Mouse (Mus musculus) small intestine, adult 2 months (tissue): ENCODE data around the gene Uba3. TPM values are rescaled to one million over a fixed set of nuclear protein-coding genes. Genes with fewer than 3 reads are reported as not detected.

ENCODE experiments used
- H3K27ac ChIP-seq: fragments of 200-500 bp; 2 replicates; pipeline ENCODE4 v1.5.1; 2012; ENCODE audit warnings: low read depth, low read length, control low read depth, inconsistent platforms; ENCODE audit not compliant: insufficient read depth
- H3K27me3 ChIP-seq: fragments of 200-500 bp; 2 replicates; pipeline ENCODE4 v1.6.1; 2012; ENCODE audit warnings: mild to moderate bottlenecking, moderate library complexity, low read length, inconsistent platforms; ENCODE audit not compliant: control insufficient read depth, insufficient read depth
- H3K36me3 ChIP-seq: fragments of 200-500 bp; 2 replicates; pipeline ENCODE4 v1.6.1; 2012; ENCODE audit warnings: mild to moderate bottlenecking, low read length, control low read depth, inconsistent platforms; ENCODE audit not compliant: control insufficient read depth, insufficient read depth
- H3K4me1 ChIP-seq: fragments of 200-500 bp; 2 replicates; pipeline ENCODE4 v1.6.1; 2012; ENCODE audit warnings: low read length, inconsistent platforms, mixed read lengths; ENCODE audit not compliant: control insufficient read depth, insufficient read depth, insufficient read length
- H3K4me3 ChIP-seq: fragments of 200-500 bp; 2 replicates; pipeline ENCODE4 v1.5.1; 2012; ENCODE audit warnings: low read depth, mild to moderate bottlenecking, control low read depth, inconsistent platforms, low read length, moderate library complexity
- CTCF ChIP-seq: fragments of 200-500 bp; IDR thresholded peaks from 2 replicates; pipeline ENCODE4 v1.5.1; 2012; ENCODE audit warnings: low read depth, mild to moderate bottlenecking, control low read depth, inconsistent platforms, low read length, moderate library complexity, mixed read lengths; ENCODE audit not compliant: insufficient replicate concordance, insufficient read length; ENCODE audit errors: extremely low read depth
- POLR2A ChIP-seq: fragments of 200-500 bp; IDR thresholded peaks from 2 replicates; pipeline ENCODE4 v1.6.1; 2012; ENCODE audit warnings: low read depth, mild to moderate bottlenecking, control low read depth, inconsistent platforms, low read length, moderate library complexity
- WGBS: fragments of 180-500 bp; shearing (Covaris S2); methylation state at CpG from one replicate; pipeline ENCODE4 v1.1.7; 2018; 5-methylcytosine and 5-hydroxymethylcytosine counted together
- polyA plus RNA-seq: library from polyadenylated mRNA; depleted of rRNA; stranded (reverse); fragments of >200 nt; gene quantifications from 2 replicates; pipeline ENCODE4 v1.2.3, GENCODE M21; 2012; rRNA removed

The Uba3 gene
- polyA plus RNA-seq = 2.4 and 4.1 TPM in 2 replicates

DNA sequence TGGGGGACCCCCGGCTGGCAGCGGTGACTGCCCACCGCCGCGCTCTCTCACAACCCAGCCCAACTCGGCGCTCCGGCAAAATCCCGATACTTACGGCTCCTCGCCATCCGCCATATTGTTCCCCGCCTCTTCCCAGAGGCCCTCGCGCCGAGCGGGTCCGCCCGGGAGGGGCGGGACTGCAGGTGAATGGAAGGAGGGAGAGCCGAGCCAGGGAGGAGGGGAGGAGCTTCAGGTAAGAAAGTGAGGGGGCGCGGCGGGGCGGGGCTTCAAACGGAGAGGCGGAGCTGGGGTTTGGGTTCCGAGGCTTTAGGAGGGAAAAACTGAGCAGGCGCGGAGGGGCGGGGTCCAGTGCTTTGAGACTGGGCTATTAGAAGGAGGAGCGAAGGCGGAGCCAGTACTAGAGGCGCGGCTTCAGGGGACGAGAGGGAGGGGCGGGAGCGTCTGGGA is at the start of gene Uba3:
Gene Uba3 (minus strand): TSS at position 209 of the 447 bp plus-strand sequence.
- WGBS = 2% methylated on average over 38 of the region's 38 CpGs
- peak within 1 kb of the TSS; percentile 99 for H3K4me3 ChIP-seq
- H3K36me3 ChIP-seq = peaks cover 4% of the 10 kb centered on the region
- TF ChIP-seq POLR2A (peak; percentile 68; the same call in 1 of the 2 replicates), CTCF (no peak)
- no peaks in the 10 kb centered on the region for H3K27me3 ChIP-seq
- peaks cover 2% of the 10 kb centered on the region; the same call in 1 of the 2 replicates for H3K4me1 ChIP-seq
- H3K27ac ChIP-seq = peak within 1 kb of the TSS; percentile 70

- Histone ChIP-seq H3K27me3 (no peaks in the 10 kb centered on the region), H3K4me3 (no peak within 1 kb of the TSS), H3K4me1 (no peaks in the 10 kb centered on the region), H3K27ac (no peak within 1 kb of the TSS), H3K36me3 (no peaks in the 10 kb centered on the region)
- TF ChIP-seq POLR2A = no peak
- no peak for TF ChIP-seq CTCF
- WGBS = 63% methylated on average over 9 of the region's 9 CpGs
Observed at GRCm38 (mm10) chr6:97252711-97253221, 47.3 kb upstream of the Uba3 start, which contains the start of gene Lmod3. Gene Lmod3, minus strand, starts transcription at chr6:97252759.

DNA sequence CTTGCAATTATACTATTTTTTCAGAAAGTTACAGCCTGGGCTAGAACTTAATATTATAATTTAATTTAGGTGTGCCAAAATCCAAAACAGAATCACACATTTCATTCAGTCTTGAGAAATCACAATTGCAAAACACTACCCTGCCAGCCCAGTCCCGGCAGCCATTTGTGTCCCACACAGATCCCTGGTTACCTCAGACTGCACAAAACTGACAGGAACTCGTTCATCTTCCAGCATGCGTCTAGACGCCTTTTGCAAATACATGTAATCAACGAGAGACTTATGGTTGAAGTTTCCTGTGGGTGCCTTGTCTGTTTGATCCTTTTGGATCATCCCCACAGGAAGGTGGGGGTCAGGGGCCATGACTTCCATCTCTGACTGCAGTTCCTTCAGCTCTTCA is 46.6 kb upstream of the Uba3 start:
- Histone ChIP-seq H3K36me3 (no peaks in the 10 kb centered on the region), H3K27ac (no peak overlapping the region), H3K27me3 (no peaks in the 10 kb centered on the region), H3K4me3 (no peak overlapping the region), H3K4me1 (no peaks in the 10 kb centered on the region)
- TF ChIP-seq POLR2A = no peak
- TF ChIP-seq CTCF = no peak
- 63% methylated on average over 5 of the region's 5 CpGs for WGBS

DNA sequence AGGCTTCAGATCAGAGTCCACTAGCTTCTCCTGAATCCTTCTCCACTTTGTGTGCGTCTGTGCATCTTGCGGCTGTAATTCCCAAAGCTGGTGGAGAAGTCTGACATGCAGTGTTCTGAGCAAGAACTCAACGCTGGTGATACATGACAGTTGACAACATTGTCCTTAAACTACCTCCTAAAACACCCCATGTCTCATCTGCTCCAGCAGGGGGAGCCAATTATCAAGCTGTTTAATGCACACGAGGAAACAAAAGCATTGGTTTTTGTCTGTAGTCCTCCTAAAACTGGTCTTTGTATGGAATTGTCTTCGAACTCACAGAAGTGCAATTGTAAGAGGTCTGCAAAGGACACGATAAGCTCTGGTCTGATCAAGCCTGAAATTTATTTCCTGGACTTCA is 45.5 kb upstream of the Uba3 start:
- no peak overlapping the region for H3K27ac ChIP-seq
- no peaks in the 10 kb centered on the region for H3K27me3 ChIP-seq
- 29% methylated on average over 6 of the region's 6 CpGs for WGBS
- H3K4me1 ChIP-seq = no peaks in the 10 kb centered on the region
- H3K4me3 ChIP-seq = no peak overlapping the region
- TF ChIP-seq CTCF (no peak), POLR2A (no peak)
- H3K36me3 ChIP-seq = no peaks in the 10 kb centered on the region

DNA sequence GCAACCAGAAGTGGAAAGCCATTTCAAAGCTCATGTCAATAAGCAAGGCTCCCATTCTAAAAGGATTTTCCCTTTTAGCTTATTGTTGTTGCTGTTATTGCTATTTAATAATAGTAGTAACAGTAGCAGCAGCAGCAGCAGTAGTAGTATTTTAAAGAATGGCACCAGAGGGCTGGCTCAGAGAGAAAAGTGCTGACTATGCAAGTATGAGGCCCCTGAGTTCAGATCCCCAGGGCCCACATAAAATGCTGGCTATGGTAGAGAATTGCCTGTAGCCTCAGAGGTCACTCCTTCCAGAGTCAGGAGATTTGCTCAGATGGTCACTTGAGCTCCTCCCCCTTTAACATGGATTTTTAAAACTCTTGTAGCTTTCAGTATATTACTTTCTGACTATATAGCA is 39.8 kb upstream of the Uba3 start:
- no peaks in the 10 kb centered on the region for H3K36me3 ChIP-seq
- TF ChIP-seq POLR2A = no peak
- no peak for TF ChIP-seq CTCF

DNA sequence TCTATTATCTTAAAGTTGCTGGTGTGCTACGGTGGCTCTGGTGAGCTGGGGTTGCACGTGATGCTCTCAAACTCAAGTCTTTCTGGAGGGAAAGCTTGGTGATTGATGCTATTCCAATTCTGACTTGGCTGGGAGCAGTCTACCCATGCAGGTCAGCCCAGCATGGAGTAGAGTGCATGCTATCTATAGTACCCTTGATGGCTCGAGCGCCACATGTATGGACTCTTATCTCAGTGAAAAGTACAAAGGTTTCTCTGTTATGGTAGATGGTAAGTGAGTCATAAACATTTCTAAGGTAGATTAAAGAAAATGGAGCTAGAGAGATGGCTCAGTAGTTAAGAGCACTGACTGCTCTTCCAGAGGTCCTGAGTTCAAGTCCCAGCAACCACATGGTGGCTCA is 37.1 kb upstream of the Uba3 start:
- Histone ChIP-seq H3K27me3 (no peaks in the 10 kb centered on the region), H3K4me1 (no peaks in the 10 kb centered on the region), H3K36me3 (no peaks in the 10 kb centered on the region), H3K4me3 (no peak overlapping the region), H3K27ac (no peak overlapping the region)
- WGBS = 33% methylated on average over 4 of the region's 4 CpGs
- no peak for TF ChIP-seq CTCF
- no peak for TF ChIP-seq POLR2A

More for the DNA sequence above, 39.8 kb upstream of the Uba3 start:
- Histone ChIP-seq H3K4me3 (no peak overlapping the region), H3K27me3 (no peaks in the 10 kb centered on the region), H3K27ac (no peak overlapping the region), H3K4me1 (no peaks in the 10 kb centered on the region)

GRCm38 (mm10) chr6:97240092-97240491 is 34.6 kb upstream of the Uba3 start:
- no peak for TF ChIP-seq POLR2A
- TF ChIP-seq CTCF = no peak
- Histone ChIP-seq H3K27me3 (no peaks in the 10 kb centered on the region), H3K27ac (no peak overlapping the region), H3K4me3 (no peak overlapping the region), H3K36me3 (no peaks in the 10 kb centered on the region), H3K4me1 (no peaks in the 10 kb centered on the region)
- 91% methylated on average over 5 of the region's 5 CpGs for WGBS
